Mouse (Mus musculus) left cerebral cortex, postnatal 14 days (tissue): Measurements from ENCODE around the gene Hao1. TPM values are rescaled to one million over a fixed set of nuclear protein-coding genes. Genes with fewer than 3 reads are reported as not detected.

Source experiments
- DNase-seq, 2 experiments: peaks; one replicate each; pipeline ENCODE4 v3.0.0; 2021 to 2022; ENCODE audit warnings: low spot score in 2 of 2, mixed read lengths in 1 of 2
- intact Hi-C: fragments of 180-260 bp; cut with DNase I; formaldehyde crosslinking; loops from one replicate; pipeline ENCODE4 v1.15.1; 2025
- long read RNA-seq, 2 experiments: library from polyadenylated mRNA; stranded (forward); transcript quantifications; one replicate each; pipeline ENCODE4 v2.0.0; 2021
- total RNA-seq, 2 experiments: library from RNA; stranded (reverse); gene quantifications; 2 replicates each; pipeline ENCODE4 v1.2.3; 2021

The Hao1 gene
- not detected for total RNA-seq
- long read RNA-seq, experiment 1, result 0 reads
- long read RNA-seq, experiment 2, result 0 reads

GRCm38 (mm10) chr2:134554221-134554727 is at the start of gene Hao1:
Gene Hao1, minus strand, starts transcription at chr2:134554368.
- intact Hi-C loops, result loop anchor here (10.0 kb wide), 1 partner anchor 211 kb away; no protein-coding TSS in a partner anchor
- no peak for DNase-seq

DNA sequence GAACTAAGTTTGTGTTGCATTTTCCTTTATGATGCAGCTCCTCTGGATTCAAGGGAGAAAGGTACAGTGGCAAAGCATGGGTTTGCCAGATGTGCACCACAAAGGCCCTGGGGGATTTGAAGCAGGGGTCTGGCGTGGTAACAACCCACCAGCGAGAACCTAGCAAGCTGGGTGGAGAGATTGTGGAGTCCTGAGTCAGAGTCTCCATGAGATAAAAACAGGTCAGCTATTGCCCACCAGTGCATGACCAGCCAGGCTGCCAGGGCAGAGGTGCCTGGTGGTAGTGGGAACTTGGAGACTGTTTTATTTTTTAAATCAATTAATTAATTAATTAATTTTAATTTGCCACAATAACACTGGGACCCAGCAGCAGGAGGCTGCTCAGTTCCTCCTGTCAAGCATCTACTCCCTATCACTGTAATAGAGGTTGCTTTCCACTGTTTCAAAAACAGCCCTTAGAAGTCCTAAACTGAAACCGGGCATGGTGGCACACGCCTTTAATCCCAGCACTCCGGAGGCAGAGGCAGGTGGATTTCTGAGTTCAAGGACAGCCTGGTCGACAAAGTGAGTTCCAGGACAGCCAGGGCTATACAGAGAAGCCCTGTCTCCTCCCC is 37.0 kb upstream of the Hao1 start:
- no peak for DNase-seq
- intact Hi-C loops, result no loop called here

GRCm38 (mm10) chr2:134585243-134585642 is 31.1 kb upstream of the Hao1 start:
- intact Hi-C loops, result no loop called here
- DNase-seq, result no peak

DNA sequence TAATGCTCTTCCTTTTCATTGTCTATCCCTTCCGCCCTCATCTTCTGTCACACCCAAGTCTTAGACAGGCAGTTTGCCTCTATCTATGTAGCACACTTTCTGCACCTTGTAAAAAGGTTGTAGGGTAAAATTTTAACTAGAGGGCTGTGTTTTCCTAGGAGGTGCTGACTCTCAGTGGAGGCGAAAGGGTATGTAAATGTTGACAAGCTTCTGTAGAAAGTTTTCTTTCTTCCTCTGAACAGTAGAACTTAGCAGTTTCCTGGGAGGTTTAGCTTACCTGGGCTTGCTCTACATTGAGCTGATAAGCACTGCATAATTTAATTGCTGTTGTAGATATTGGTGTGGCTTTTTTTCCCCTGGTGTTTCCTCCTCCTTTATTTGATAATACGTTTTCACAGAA is 5.3 kb upstream of the Hao1 start:
- DNase-seq, result no peak
- intact Hi-C loops, result loop anchor here (10.0 kb wide), 1 partner anchor 205 kb away; no protein-coding TSS in a partner anchor

GRCm38 (mm10) chr2:134552358-134552757 is 1.8 kb downstream of the Hao1 start:
- DNase-seq, result no peak
- intact Hi-C loops, result loop anchor here (10.0 kb wide), 1 partner anchor 212 kb away; no protein-coding TSS in a partner anchor

DNA sequence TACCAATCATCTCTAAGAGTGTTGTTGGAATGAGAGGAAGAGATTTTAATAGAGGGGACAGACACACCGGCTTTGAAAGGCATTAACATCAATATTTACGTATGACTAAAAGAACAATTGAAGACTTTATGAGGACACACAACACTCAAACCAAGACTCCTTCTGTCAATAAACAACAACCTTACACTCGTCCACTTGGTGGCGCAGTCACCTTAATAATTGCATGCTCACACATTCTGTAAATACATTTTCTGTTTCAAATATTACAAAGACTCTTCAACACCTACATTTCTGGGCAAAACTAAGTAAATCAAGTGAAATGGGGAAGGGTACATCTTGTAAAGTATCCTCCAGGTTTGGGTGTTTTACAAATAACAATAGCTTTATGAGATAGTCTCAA is 4.4 kb downstream of the Hao1 start:
- intact Hi-C loops, result loop anchor here (5.0 to 10.0 kb wide), 5 partner anchors 125 to 1575 kb away; partner anchors contain the start of gene Plcb1
- DNase-seq, result peak; percentile 49 to 80

- no peak for DNase-seq
- intact Hi-C loops, result loop anchor here (5.0 to 10.0 kb wide), 4 partner anchors 130 to 1570 kb away; partner anchors contain the start of gene Plcb1
Observed at GRCm38 (mm10) chr2:134545116-134545515, 9.1 kb downstream of the Hao1 start.

DNA sequence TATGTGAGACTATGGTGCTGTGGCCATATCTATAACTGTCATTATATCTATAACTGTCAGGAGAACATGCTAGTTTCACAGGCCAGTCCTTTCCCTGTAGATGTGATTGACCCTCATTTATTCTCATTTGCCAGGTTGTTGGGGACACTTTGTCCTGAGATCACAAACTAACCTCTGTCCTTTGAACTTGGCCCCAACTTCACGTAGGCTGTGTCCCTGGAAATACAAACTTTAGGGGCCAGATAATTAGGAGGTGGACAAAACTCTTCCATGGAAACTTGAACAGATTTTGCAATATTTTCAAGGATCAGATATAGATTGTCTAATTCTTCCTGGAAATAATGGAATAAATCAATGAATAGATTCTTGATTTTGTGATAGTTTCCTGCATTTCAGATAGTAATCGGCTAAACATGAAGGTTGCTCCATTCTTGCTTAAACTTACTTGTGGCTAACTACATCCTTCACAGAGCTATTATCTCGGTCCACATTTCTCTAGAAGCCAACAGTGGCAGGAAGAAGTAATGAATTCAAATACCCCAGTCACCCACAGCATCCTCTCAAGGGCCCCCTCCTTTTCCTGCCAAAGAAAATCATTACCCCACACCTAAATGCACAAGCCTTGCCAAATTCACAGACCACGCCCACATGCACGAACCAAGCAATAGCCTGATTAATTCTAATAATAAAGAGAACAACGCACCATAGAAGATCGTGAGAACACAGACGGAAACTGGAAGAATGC is 9.7 kb downstream of the Hao1 start:
- no peak for DNase-seq
- intact Hi-C loops, result loop anchor here (5.0 to 10.0 kb wide), 5 partner anchors 130 to 1570 kb away; partner anchors contain the start of genes Bmp2 and Plcb1

GRCm38 (mm10) chr2:134543501-134543900 is 10.7 kb downstream of the Hao1 start:
- peak; percentile 25 to 53 for DNase-seq
- intact Hi-C loops, result loop anchor here (5.0 to 10.0 kb wide), 4 partner anchors 131 to 1569 kb away; partner anchors contain the start of genes Bmp2 and Plcb1

DNA sequence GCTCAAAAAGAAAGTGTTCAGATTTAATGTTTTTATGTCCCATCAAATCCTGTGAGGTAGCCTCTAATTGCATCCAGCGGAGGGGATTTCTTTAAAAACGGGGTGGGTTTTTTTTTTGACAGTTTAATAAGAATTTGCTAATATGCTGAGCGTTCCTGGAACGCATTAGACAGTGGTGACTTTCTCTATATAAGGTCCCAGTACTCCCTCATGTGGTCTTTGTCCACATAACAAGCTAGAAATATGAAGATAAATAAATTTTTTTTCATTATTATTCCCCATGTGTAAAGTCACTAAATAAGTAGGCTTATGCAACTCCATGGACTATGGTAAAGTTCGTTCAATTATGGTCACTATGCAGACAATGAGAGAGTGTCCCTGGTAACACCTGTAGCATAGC is 13.1 kb downstream of the Hao1 start:
- intact Hi-C loops, result loop anchor here (5.0 to 10.0 kb wide), 4 partner anchors 134 to 1566 kb away; partner anchors contain the start of genes Bmp2 and Plcb1
- DNase-seq, result peak in 1 of 2 experiments; percentile 15

DNA sequence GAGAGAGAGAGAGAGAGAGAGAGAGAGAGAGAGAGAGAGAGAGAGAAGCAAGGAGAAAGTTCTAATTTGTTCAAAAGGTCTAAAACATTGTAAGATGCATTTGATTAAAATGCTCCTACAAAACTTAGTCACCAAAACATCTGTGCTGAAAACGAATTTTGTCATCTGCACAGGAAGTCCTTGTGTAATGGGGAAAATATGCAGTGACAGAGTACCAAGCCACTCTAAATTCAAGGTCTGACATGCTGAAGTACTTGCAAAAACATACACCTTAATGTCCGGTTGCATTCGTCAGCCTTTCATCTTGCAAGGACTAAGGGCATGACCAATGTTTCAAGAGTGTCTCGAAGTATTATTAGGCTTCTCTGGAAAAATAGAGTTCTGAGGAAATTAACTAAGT is 15.7 kb downstream of the Hao1 start:
- intact Hi-C loops, result no loop called here
- no peak for DNase-seq

DNA sequence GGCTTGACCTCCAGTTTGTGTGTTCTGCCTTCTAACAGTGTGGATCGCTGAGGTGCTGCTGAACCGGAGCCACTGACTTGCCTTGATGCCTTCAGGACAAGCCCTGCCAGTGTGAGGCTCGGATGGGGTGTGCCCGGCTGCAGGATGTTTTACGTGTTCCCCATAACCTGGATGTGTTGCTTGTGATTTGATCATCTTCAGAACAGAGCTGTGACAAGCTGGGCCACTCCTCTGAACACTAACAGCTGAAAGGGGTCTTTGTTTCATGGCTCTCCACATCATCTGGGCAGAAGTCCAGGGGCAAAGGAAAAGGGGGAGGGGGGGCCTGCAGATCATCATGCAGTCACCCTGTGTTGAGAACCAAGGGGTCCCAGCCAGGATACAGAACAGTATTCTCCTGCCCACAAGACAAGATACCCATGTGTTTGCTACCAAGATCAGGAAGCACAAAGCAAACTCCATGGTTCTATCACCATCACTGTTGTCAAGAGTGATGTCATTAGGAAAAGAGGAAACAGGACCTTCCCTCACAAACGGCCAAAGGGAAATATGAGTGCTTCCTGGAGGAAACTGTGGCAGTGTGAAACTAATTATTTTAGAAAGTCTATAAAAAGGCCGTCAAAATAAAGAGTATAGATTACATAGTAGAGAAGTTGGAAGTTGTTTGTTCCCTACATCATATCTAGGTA is 25.9 kb downstream of the Hao1 start:
- DNase-seq, result no peak
- intact Hi-C loops, result no loop called here

DNA sequence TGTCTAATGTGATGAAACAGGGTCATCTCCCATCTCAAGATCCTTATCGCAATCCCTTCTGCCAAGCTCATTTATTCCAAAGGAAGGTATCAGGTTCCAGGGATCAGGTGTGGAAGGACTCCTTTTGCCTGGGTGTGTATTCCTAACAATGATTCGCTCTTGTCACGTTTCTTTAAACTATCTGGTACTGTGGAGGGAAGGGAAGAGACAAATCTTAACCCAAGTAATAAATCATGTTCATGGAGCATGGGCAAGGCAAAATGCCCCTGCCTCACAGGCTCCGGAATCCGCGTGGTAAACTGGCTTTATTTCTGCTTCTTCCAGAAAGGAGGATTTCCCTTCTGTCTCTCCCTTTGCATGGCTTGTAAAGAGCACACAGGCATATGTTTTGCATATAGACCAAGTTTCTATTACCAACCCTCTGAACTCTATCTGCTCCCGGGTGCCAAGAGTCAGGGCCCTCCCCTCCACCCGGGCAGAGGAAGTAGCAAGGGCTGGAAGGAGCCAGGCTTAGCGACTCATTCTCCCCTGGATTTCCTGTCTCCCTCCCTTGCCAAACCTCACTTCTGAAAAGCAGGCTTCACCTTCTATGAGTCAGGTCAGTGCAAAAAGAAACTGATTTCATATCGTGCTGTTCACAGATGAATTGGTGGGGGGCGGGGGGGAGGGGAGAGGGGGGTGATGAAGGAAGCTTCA is 26.6 kb downstream of the Hao1 start:
- no peak for DNase-seq
- intact Hi-C loops, result no loop called here

DNA sequence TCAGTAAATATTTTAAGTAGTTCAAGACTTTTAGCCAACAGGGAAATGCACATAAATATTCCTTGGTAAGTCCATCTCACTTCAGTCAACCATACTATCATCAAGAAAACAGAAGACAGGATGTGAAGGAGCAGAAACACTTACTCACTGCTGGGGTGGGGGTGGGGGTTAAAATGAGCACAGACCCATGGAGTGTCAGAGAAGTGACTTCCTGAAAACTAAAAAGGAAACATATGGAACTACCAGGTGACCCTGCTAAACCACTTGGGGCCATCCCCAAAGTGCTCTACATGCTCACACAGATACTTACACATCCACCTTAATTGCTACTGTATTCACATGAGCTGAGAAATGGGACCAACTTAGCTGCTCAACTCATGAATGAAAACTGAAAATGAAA is 36.1 kb downstream of the Hao1 start:
- DNase-seq, result no peak
- intact Hi-C loops, result no loop called here

- intact Hi-C loops, result no loop called here
- DNase-seq, result no peak
Observed at GRCm38 (mm10) chr2:134499777-134500176, 54.4 kb downstream of the Hao1 start.

DNA sequence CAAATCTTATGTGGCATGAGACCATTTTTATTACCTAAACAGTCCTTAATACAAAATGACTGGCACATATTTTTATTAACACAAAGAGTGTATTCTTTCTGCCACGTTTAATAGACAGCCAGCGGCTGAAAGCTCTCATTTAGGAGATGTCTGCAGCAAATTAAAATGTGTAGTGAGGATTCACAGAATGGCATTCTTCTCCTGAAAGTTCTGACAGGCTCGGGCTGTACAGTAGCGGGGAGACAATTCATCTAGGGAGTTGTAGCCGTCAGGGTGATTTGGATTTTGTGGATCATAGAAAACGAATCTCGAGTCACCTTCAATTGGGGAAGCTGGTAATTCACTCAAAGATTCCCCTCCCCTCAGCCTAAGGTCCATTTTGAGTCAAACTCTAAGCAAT is 55.7 kb downstream of the Hao1 start:
- intact Hi-C loops, result no loop called here

DNA sequence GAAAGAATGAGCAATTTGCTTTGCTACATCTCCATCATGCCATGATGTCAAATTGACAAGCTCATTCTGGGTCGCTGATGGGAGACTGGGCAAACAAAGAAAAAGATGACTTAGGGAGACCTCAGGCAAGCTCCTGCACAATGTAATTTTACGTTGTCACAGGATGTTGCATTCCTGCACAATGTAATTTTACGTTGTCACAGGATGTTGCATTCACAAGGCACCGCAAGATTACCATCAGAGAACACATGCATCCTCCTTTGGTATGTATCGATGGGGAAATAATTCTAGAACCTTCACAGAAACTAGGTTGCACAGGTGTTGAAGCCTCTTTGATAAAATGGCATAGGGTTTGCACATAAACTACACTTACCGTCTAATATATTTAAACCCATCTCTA is 65.5 kb downstream of the Hao1 start:
- intact Hi-C loops, result loop anchor here (10.0 kb wide), 1 partner anchor 454 kb away; no protein-coding TSS in a partner anchor
- no peak for DNase-seq

More for the DNA sequence above, 55.7 kb downstream of the Hao1 start:
- no peak for DNase-seq

- no peak for DNase-seq
Observed at GRCm38 (mm10) chr2:134486055-134486834, 67.9 kb downstream of the Hao1 start.

More at GRCm38 (mm10) chr2:134486055-134486834, 67.9 kb downstream of the Hao1 start:
- intact Hi-C loops, result loop anchor here (10.0 kb wide), 1 partner anchor 451 kb away; no protein-coding TSS in a partner anchor
